Mouse (Mus musculus) kidney, adult 2 months (tissue): Measurements from ENCODE around the gene Ddr2. TPM values are rescaled to one million over a fixed set of nuclear protein-coding genes. Genes with fewer than 3 reads are reported as not detected.
"Not testable (repeated sequence)": the region's sequence is repeated elsewhere in the genome, so short reads cannot be mapped to it uniquely, and the experiment has no call there.

Experiments used
- DNase-seq: peaks from one replicate; pipeline ENCODE4 v3.0.0; 2021
- H3K27ac ChIP-seq: fragments of 200-500 bp; 2 replicates; pipeline ENCODE4 v1.5.1; 2012; ENCODE audit warnings: low read depth, low read length, control low read depth, inconsistent platforms; ENCODE audit not compliant: insufficient read depth
- H3K27me3 ChIP-seq: fragments of 200-500 bp; replicated peaks from 2 replicates; pipeline ENCODE4 v1.6.1; 2012; ENCODE audit warnings: mild to moderate bottlenecking, moderate library complexity, low read length, inconsistent platforms; ENCODE audit not compliant: control insufficient read depth, insufficient read depth
- H3K36me3 ChIP-seq: fragments of 200-500 bp; 2 replicates; pipeline ENCODE4 v1.6.1; 2012; ENCODE audit warnings: mild to moderate bottlenecking, moderate library complexity, low read length, inconsistent platforms; ENCODE audit not compliant: control insufficient read depth, insufficient read depth
- H3K4me1 ChIP-seq: fragments of 200-500 bp; 2 replicates; pipeline ENCODE4 v1.6.1; 2011; ENCODE audit warnings: low read length; ENCODE audit not compliant: control insufficient read depth, insufficient read depth
- H3K4me3 ChIP-seq: fragments of 200-500 bp; 2 replicates; pipeline ENCODE4 v1.5.1; 2011; ENCODE audit warnings: mild to moderate bottlenecking, low read depth, low read length, control low read depth; ENCODE audit not compliant: insufficient read depth
- CTCF ChIP-seq: fragments of 200-500 bp; conservative IDR thresholded peaks from 2 replicates; pipeline ENCODE4 v1.5.1; 2011; ENCODE audit warnings: low read depth, mild to moderate bottlenecking, control low read depth, low read length, moderate library complexity, mixed read lengths; ENCODE audit not compliant: insufficient read depth, insufficient read length
- POLR2A ChIP-seq: fragments of 200-500 bp; IDR thresholded peaks from one replicate; pipeline ENCODE4 v1.6.1; 2011; ENCODE audit warnings: low read depth, low read length, control low read depth
- WGBS: fragments of 180-500 bp; shearing (Covaris S2); methylation state at CpG from one replicate; pipeline ENCODE4 v1.1.7; 2018; 5-methylcytosine and 5-hydroxymethylcytosine counted together
- polyA plus RNA-seq: library from polyadenylated mRNA; depleted of rRNA; stranded (reverse); fragments of >200 nt; gene quantifications from 2 replicates; pipeline ENCODE4 v1.2.3, GENCODE M21; 2012

Ddr2 gene
- polyA plus RNA-seq, 1 experiment, result 9.7 TPM

DNA sequence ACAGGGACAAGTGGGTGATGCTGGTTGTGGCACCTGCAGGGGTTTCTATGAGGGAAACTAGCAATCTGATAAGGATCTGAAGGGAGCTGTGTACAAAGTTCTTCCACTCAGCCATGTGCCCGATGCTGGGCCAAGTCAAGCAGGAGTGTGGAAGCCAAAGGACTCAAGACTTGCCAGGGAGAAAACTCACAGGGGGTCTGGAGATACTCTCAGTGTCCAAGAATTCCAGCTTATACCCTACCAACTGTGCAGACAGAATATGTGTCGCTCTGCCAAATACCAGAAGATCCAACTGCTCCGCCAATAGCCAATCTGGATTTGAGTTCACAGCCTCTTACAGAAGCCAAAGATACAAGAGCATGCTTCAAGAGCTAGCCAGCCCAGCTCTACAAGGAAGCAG lies 95.8 kb downstream of the Ddr2 start:
- no peak overlapping the region for H3K27ac ChIP-seq
- no peak for TF ChIP-seq CTCF
- no peaks in the 10 kb centered on the region for H3K27me3 ChIP-seq
- no peak overlapping the region for H3K4me3 ChIP-seq
- DNase-seq, result no peak
- H3K36me3 ChIP-seq, result no peaks in the 10 kb centered on the region
- H3K4me1 ChIP-seq, result no peaks in the 10 kb centered on the region
- 89% methylated on average over 3 of the region's 3 CpGs for WGBS

DNA sequence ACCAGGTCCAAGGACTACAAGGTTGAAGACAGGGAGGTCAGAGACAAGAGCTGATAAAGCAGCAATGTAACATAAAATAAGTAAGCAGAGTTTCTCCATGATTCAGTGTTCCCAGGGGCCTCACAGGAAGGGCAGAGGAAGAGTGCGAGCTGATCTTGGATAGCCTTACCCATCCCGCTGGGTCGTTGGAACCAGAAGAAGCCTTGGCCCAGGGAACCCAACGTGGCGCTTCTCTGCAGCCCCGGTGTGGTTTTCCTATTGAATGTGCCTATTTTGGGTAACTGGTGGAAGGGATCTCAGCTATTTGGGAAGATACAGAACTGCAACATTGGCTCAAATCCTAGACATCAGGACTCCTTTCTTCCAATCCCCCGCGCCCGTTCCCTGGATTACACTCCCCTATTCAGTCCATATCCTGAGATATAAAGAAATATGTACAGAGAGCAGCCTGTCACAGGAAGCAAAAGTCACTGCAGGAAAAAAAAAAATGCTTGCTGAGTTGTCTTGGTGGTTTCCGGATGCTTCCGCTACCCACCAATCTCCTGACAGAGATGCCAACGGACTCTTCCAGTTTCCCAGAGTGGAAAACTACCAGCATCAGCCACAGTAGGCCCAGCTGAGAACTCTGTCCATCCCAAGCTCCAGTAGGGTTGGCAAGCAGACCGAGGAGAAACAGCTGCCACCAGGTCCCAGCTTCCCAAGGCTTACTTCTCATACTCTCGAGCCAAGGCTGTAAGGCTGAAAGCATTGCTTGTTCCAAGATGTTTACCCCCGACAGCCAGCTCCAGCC lies 99.7 kb downstream of the Ddr2 start:
- peak; percentile 58 for DNase-seq
- H3K27me3 ChIP-seq, result no peaks in the 10 kb centered on the region
- H3K36me3 ChIP-seq, result no peaks in the 10 kb centered on the region
- no peak overlapping the region for H3K4me3 ChIP-seq
- TF ChIP-seq CTCF, result no peak
- TF ChIP-seq POLR2A, result no peak
- H3K4me1 ChIP-seq, result no peaks in the 10 kb centered on the region
- peak overlapping the region; percentile 21 for H3K27ac ChIP-seq
- WGBS, result 80% methylated on average over 15 of the region's 15 CpGs

DNA sequence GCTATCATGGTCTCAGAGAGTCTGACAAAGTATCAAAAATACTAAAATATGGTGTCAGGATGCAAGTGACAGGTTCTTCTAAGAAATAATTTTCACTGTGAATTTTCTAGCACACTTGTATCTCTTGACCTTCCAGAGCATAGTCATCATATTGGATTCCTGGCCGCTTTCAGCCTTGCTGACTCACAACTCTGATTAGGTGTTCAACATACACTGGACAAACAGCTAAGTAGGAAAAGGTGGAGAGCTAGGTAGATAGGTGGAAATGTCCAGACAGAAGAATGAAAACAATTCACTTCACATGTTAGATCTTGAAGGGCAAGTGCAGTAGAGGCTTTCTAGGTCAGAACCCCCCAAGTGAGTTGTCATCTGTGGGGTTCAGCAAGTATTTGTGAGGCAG lies 101.3 kb downstream of the Ddr2 start:
- Histone ChIP-seq H3K36me3 (no peaks in the 10 kb centered on the region), H3K4me3 (no peak overlapping the region), H3K27me3 (no peaks in the 10 kb centered on the region), H3K27ac (no peak overlapping the region), H3K4me1 (no peaks in the 10 kb centered on the region)
- DNase-seq, result no peak
- 94% methylated on average over 1 of the region's 1 CpGs for WGBS
- no peak for TF ChIP-seq POLR2A
- no peak for TF ChIP-seq CTCF

DNA sequence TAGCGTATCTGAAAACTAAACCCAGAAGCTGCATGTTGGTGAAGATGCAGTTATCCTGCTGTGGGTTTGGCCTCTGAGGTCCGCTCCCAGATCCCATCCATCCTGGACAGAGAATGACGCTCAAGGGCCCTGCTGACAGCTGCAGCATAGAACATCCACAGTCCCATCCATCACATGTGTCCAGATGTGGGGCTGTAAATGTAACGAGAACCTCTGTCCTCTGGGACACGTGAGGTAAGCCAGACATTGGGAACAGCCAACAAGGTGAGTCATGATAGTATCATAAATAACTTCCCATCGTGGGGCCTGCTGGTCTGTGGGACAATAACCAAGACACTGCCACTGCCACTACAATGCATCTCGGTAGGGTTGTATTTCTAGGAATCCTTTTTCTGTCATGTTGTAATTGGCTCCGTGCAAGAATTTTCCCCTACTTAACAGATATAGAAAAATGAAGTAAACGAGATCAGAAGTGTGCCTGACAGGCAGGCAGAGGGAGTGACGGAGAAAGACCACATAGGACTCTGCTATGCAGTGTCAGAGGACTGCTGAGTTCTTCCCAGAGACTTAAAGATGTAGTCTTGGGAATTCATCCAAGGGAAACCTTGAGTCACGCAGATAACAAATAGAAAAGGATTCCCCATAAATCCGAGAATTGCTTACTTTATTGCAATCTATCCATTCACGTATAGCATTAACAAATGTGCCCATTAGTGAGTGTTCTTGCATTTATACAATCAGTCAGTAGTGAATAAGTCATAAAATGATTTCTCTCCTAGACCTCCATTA lies 101.9 kb downstream of the Ddr2 start:
- 79% methylated on average over 13 of the region's 13 CpGs for WGBS
- DNase-seq, result no peak
- no peaks in the 10 kb centered on the region for H3K36me3 ChIP-seq
- H3K27me3 ChIP-seq, result no peaks in the 10 kb centered on the region
- H3K4me3 ChIP-seq, result no peak overlapping the region
- H3K4me1 ChIP-seq, result no peaks in the 10 kb centered on the region
- H3K27ac ChIP-seq, result no peak overlapping the region
- TF ChIP-seq POLR2A (no peak), CTCF (no peak)

DNA sequence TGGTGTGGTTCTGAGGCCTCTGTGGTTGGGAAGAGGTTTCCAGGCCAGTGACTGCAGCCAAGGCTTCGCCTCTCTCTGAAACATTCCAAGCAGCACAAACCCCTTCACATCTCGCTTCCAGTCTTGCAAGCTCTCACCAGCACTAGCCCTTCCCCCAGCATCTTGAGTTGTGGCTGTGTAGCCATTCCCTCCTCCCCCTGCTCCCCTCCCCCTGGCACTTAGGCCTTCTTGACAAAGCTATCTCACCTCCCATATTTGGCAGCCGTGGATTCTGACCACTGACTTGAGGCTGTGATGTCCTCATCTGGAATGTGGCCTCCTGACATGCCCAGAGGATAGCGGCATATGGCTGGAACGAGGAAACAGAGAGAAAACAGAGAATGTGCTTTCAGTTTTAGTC lies 104.0 kb downstream of the Ddr2 start:
- no peaks in the 10 kb centered on the region for H3K27me3 ChIP-seq
- TF ChIP-seq CTCF, result no peak
- no peak for TF ChIP-seq POLR2A
- no peaks in the 10 kb centered on the region for H3K36me3 ChIP-seq
- H3K27ac ChIP-seq, result peak overlapping the region; percentile 6; the same call in 1 of the 2 replicates
- peak; percentile 45 for DNase-seq
- H3K4me1 ChIP-seq, result no peaks in the 10 kb centered on the region
- 47% methylated on average over 5 of the region's 5 CpGs for WGBS
- H3K4me3 ChIP-seq, result no peak overlapping the region

DNA sequence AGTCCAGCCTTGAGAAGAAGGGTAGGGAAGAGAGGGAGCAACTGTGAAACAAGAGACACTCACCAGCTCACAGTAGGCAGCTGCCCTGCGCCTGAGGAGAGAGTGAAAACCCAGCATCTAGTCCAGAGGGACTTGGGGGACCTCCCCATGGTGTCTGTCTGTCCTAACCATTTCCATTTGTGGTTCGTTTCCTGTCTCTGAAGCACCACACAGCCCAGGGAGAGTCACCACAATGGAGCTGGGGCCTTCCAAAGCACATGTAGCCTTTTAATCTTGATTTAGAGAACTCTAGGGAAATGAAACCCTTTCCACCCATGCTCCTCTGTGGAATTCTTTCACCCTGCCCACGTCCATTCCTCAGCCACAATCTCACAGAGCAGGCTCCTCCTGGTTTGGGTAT lies 105.3 kb downstream of the Ddr2 start:
- Histone ChIP-seq H3K27me3 (no peaks in the 10 kb centered on the region), H3K36me3 (no peaks in the 10 kb centered on the region), H3K27ac (no peak overlapping the region), H3K4me1 (no peaks in the 10 kb centered on the region), H3K4me3 (no peak overlapping the region)
- no peak for DNase-seq
- 75% methylated on average over 3 of the region's 3 CpGs for WGBS
- TF ChIP-seq CTCF, result no peak
- no peak for TF ChIP-seq POLR2A

DNA sequence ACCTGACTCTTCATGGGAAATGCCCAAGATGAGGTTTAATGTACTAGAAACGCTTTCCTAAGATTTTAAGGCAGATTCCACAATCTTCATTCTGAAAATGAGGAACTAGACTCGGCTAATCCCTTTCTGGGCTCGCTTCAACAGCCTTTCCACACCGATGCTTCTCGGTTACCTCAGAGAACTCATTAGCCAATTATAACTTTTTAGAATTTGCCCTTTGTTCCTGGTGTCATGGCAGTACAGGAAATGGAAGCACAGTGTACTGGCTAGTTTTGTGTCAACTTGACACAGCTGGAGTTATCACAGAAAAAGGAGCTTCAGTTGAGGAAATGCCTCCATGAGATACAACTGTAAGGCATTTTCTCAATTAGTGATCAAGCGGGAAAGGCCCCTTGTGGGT lies 116.7 kb downstream of the Ddr2 start:
- not testable (repeated sequence) for H3K4me3 ChIP-seq, H3K4me1 ChIP-seq, H3K27ac ChIP-seq, H3K36me3 ChIP-seq, H3K27me3 ChIP-seq
- DNase-seq, result peak; percentile 64
- 68% methylated on average over 6 of the region's 6 CpGs for WGBS
